Mouse (Mus musculus) ES-E14 (cell line): ENCODE data around the gene Scd3. TPM values are rescaled to one million over a fixed set of nuclear protein-coding genes. Genes with fewer than 3 reads are reported as not detected.

Experiments used
- DNase-seq: peaks from one replicate; pipeline ENCODE4 v3.0.0-alpha.2; 2013; ENCODE audit warnings: low read depth, low spot score
- H3K27ac ChIP-seq: 2 replicates; pipeline ENCODE4 v1.5.1; 2012; ENCODE audit warnings: low read depth, mild to moderate bottlenecking, low read length, moderate library complexity, mixed read lengths; ENCODE audit not compliant: poor library complexity, insufficient read depth, severe bottlenecking
- H3K36me3 ChIP-seq: 2 replicates; pipeline ENCODE4 v1.6.1; 2012; ENCODE audit warnings: mild to moderate bottlenecking, low read length, moderate library complexity, mixed read lengths; ENCODE audit not compliant: control insufficient read depth, poor library complexity, insufficient read depth, severe bottlenecking
- H3K4me1 ChIP-seq, 2 experiments: fragments of 150-350 bp in 1 of 2; sonication (generic) in 1 of 2; 2 replicates each; pipeline ENCODE4 v1.6.1; 2012; ENCODE audit warnings: low read length in 2 of 2, mild to moderate bottlenecking in 1 of 2, mixed read lengths in 1 of 2; ENCODE audit not compliant: control insufficient read depth in 2 of 2, insufficient read depth in 2 of 2, poor library complexity in 1 of 2
- H3K4me3 ChIP-seq, 2 experiments: fragments of 150-350 bp in 1 of 2; sonication (generic) in 1 of 2; 2 replicates each; pipeline ENCODE4 v1.5.1; 2012; ENCODE audit warnings: low read length in 2 of 2, low read depth in 1 of 2, mild to moderate bottlenecking in 1 of 2, mixed read lengths in 1 of 2; ENCODE audit not compliant: insufficient read depth in 1 of 2, poor library complexity in 1 of 2, severe bottlenecking in 1 of 2
- H3K9ac ChIP-seq: 2 replicates; pipeline ENCODE4 v1.6.1; 2012; ENCODE audit warnings: low read depth, mild to moderate bottlenecking, low read length, mixed read lengths; ENCODE audit not compliant: poor library complexity, insufficient read depth, severe bottlenecking
- H3K9me3 ChIP-seq: fragments of 150-350 bp; sonication (generic); 2 replicates; pipeline ENCODE4 v1.6.1; 2012; ENCODE audit warnings: low read depth, mild to moderate bottlenecking, low read length; ENCODE audit not compliant: control insufficient read depth, insufficient read depth
- CHD2 ChIP-seq: IDR thresholded peaks from 2 replicates; pipeline ENCODE4 v1.6.1; 2014; ENCODE audit warnings: mild to moderate bottlenecking, low read depth, low read length, inconsistent platforms
- HCFC1 ChIP-seq: IDR thresholded peaks from 2 replicates; pipeline ENCODE4 v1.6.1; 2012; ENCODE audit warnings: low read length, inconsistent platforms, borderline replicate concordance; ENCODE audit not compliant: insufficient read depth
- MAFK ChIP-seq: IDR thresholded peaks from 2 replicates; pipeline ENCODE4 v1.6.1; 2014; ENCODE audit warnings: mild to moderate bottlenecking, low read depth, low read length, inconsistent platforms; ENCODE audit not compliant: insufficient read depth
- ZC3H11A ChIP-seq: IDR thresholded peaks from 2 replicates; pipeline ENCODE4 v1.6.1; 2012; ENCODE audit warnings: low read depth, mild to moderate bottlenecking, inconsistent platforms, low read length, borderline replicate concordance
- ZNF384 ChIP-seq: IDR thresholded peaks from 2 replicates; pipeline ENCODE4 v1.6.1; 2012; ENCODE audit warnings: low read depth, low read length, inconsistent platforms
- in situ Hi-C, 2 experiments: fragments of 600-800 bp; cut with MboI; formaldehyde crosslinking; loops; one replicate each; pipeline ENCODE4 v1.15.1; 2025; ENCODE audit warnings: low sequenced_read_pairs in 2 of 2, inconsistent platforms in 1 of 2; ENCODE audit not compliant: unreplicated experiment in 2 of 2
- total RNA-seq: library from RNA; depleted of rRNA; stranded (reverse); fragments of 300-350 nt; gene quantifications from 2 replicates; pipeline ENCODE4 v1.2.3, GENCODE M21; 2012

Gene Scd3
- total RNA-seq, 1 experiment = 2.5 TPM

GRCm38 (mm10) chr19:44198494-44198893, 4.6 kb upstream of the Scd3 start:
- peaks cover 0 to 2% of the 10 kb centered on the region in 2 experiments; a peak in 1 of 4 replicates for H3K4me1 ChIP-seq
- no peak overlapping the region for H3K27ac ChIP-seq
- no peaks in the 10 kb centered on the region for H3K36me3 ChIP-seq
- H3K9me3 ChIP-seq = no peaks in the 10 kb centered on the region
- TF ChIP-seq MAFK (no peak), ZC3H11A (no peak), HCFC1 (no peak), CHD2 (no peak), ZNF384 (no peak)
- no peak overlapping the region for H3K9ac ChIP-seq
- no peak overlapping the region for H3K4me3 ChIP-seq
- in situ Hi-C loops = no loop called here
- no peak for DNase-seq

GRCm38 (mm10) chr19:44198964-44199363, 4.1 kb upstream of the Scd3 start:
- Histone ChIP-seq H3K4me1 (peaks cover 0 to 2% of the 10 kb centered on the region in 2 experiments; a peak in 1 of 4 replicates), H3K36me3 (no peaks in the 10 kb centered on the region), H3K4me3 (no peak overlapping the region), H3K27ac (no peak overlapping the region), H3K9me3 (no peaks in the 10 kb centered on the region), H3K9ac (no peak overlapping the region)
- no peak for TF ChIP-seq HCFC1
- no peak for TF ChIP-seq CHD2
- TF ChIP-seq ZC3H11A = 0 out of 2 replicates have a peak, but pooled peaks have one; percentile 13
- DNase-seq = no peak
- in situ Hi-C loops = no loop called here

GRCm38 (mm10) chr19:44207079-44207478, 4.0 kb downstream of the Scd3 start:
- no peak overlapping the region for H3K4me3 ChIP-seq
- no peak overlapping the region for H3K9ac ChIP-seq
- no peaks in the 10 kb centered on the region for H3K36me3 ChIP-seq
- in situ Hi-C loops = no loop called here
- H3K27ac ChIP-seq = no peak overlapping the region
- H3K4me1 ChIP-seq = no peaks in the 10 kb centered on the region
- DNase-seq = no peak
- no peaks in the 10 kb centered on the region for H3K9me3 ChIP-seq
- TF ChIP-seq MAFK = no peak
- no peak for TF ChIP-seq HCFC1
- no peak for TF ChIP-seq ZC3H11A
- no peak for TF ChIP-seq CHD2
- no peak for TF ChIP-seq ZNF384

- H3K4me3 ChIP-seq = no peak overlapping the region
- no peaks in the 10 kb centered on the region for H3K36me3 ChIP-seq
- in situ Hi-C loops = no loop called here
- no peak for DNase-seq
- H3K27ac ChIP-seq = no peak overlapping the region
- H3K9me3 ChIP-seq = no peaks in the 10 kb centered on the region
- no peak overlapping the region for H3K9ac ChIP-seq
- TF ChIP-seq HCFC1 (no peak), CHD2 (no peak), ZNF384 (no peak), ZC3H11A (no peak), MAFK (no peak)
- no peaks in the 10 kb centered on the region for H3K4me1 ChIP-seq
Observed at GRCm38 (mm10) chr19:44215255-44215654, 12.2 kb downstream of the Scd3 start.

DNA sequence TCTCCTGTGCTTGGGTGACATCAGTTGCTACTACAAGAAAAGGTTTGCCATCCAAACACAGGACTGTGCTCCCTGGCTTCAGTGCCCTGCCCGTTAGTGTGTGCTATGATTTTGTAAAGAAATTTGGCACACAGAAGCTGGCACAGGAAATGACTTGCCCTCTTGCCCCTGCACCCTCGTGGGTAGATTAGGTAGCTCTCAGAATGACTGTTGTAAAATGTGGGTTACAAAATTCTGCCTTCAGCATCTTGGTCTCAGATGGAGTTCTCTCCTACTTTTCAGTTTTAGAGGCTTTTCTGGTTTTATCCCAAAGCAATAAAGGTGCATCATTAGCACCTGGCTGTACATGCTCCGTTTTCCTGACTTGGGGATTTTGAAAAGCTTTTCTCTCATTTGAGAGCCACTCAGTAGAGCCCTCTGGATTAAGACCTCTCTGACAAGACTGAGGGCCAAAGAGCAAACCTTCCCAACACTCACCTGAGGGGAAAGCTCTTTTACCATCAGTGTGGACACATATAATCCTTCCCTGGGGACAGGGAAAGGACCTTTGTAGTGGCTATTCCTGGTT, 15.0 kb downstream of the Scd3 start:
- Histone ChIP-seq H3K36me3 (no peaks in the 10 kb centered on the region), H3K4me3 (no peak overlapping the region), H3K9ac (no peak overlapping the region), H3K4me1 (no peaks in the 10 kb centered on the region), H3K9me3 (no peaks in the 10 kb centered on the region), H3K27ac (no peak overlapping the region)
- no peak for DNase-seq
- TF ChIP-seq ZC3H11A (no peak), CHD2 (no peak), HCFC1 (no peak), MAFK (no peak), ZNF384 (no peak)
- in situ Hi-C loops = no loop called here
